31 mouse cellular contexts compared by ENCODE assay signal in the genomic region with DNA sequence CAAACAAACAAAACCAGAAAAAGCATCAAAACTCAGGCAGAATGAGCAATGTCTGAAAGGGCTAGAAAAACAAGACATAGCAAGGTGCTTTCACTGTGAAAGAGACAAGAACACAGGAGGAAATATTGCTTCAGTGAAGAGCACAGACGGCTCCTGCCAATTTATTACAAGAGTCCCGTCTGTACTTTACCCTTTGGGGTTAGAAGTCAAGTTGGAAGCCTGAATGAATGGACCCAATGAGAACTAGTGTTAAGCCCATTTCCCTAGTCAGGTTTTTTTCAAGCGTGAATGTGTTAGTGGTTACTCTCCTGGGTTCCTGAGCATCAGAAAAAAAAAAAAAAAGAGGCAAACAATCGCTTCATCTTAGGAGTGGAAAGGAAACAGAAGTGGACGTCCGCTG. TPM values are rescaled to one million over a fixed set of nuclear protein-coding genes. Genes with fewer than 3 reads are reported as not detected.
A peak's percentile ranks its signal among the peaks of the same experiment; 100 is the strongest.
DNase-seq lines count a peak whose midpoint lies in the region; ATAC-seq and TF ChIP-seq lines count a peak whose summit lies in the region.
"Had no signal": no experiment of that assay in that cellular context is flagged by ENCODE, and none has a peak within 500 bp of the region (broad histone marks: within the 10 kb centered on the region; RNA-seq: fewer than 3 reads in every experiment).

No protein-coding gene starts in this region.

- H3K4me2 ChIP-seq in kidney, embryonic 14.5 days (replicated peaks; ENCODE audit: low read depth, low read length) = no peak overlapping the region
- H3K4me2 ChIP-seq in kidney, embryonic 15.5 days = no peak overlapping the region
- H3K4me2 ChIP-seq: embryonic facial prominence, embryonic 12.5 days; embryonic facial prominence, embryonic 15.5 days; forebrain, embryonic 12.5 days; forebrain, embryonic 15.5 days; heart, embryonic 12.5 days; heart, embryonic 15.5 days; hindbrain, embryonic 13.5 days had no signal

- no peaks in the 10 kb centered on the region for H3K79me2 ChIP-seq in liver, adult 2 months (ENCODE audit: control insufficient read depth, insufficient read depth, low read length)

- no peak overlapping the region for H3K9ac ChIP-seq in kidney, embryonic 14.5 days (ENCODE audit: low read depth, low read length)
- no peak overlapping the region for H3K9ac ChIP-seq in kidney, embryonic 15.5 days
- no peak overlapping the region for H3K9ac ChIP-seq in liver, adult 2 months (ENCODE audit: low read depth, low read length)
- H3K9ac ChIP-seq: embryonic facial prominence, embryonic 12.5 days; embryonic facial prominence, embryonic 15.5 days; forebrain, embryonic 12.5 days; forebrain, embryonic 15.5 days; heart, embryonic 12.5 days; heart, embryonic 15.5 days; hindbrain, embryonic 13.5 days had no signal

- H3K4me3 ChIP-seq in kidney, embryonic 14.5 days (ENCODE audit: low read length) = no peak overlapping the region
- H3K4me3 ChIP-seq in kidney, embryonic 15.5 days (replicated peaks) = no peak overlapping the region
- peak overlapping the region; percentile 40; the same call in 1 of the 2 replicates for H3K4me3 ChIP-seq in liver, adult 2 months (ENCODE audit: insufficient read depth, low read depth, low read length)
- H3K4me3 ChIP-seq: embryonic facial prominence, embryonic 12.5 days; embryonic facial prominence, embryonic 15.5 days; erythroblast, embryonic 14.5 days; forebrain, embryonic 12.5 days; forebrain, embryonic 15.5 days; heart, embryonic 12.5 days; heart, embryonic 15.5 days; hindbrain, embryonic 10.5 days; hindbrain, embryonic 13.5 days had no signal

- no peak for TF ChIP-seq POLR2A in liver, adult 2 months (IDR thresholded peaks at IDR 0.05; ENCODE audit: extremely low read depth, insufficient read depth, low read length)

- no peaks in the 10 kb centered on the region for H3K4me1 ChIP-seq in kidney, embryonic 14.5 days (ENCODE audit: control insufficient read depth, insufficient read depth, low read length)
- H3K4me1 ChIP-seq in kidney, embryonic 15.5 days = no peaks in the 10 kb centered on the region
- peaks cover 7% of the 10 kb centered on the region for H3K4me1 ChIP-seq in liver, adult 2 months (ENCODE audit: control insufficient read depth, insufficient read depth, low read length)
- H3K4me1 ChIP-seq: embryonic facial prominence, embryonic 12.5 days; forebrain, embryonic 12.5 days; forebrain, embryonic 15.5 days; heart, embryonic 12.5 days; heart, embryonic 15.5 days; hindbrain, embryonic 10.5 days; hindbrain, embryonic 13.5 days had no signal

- H3K27ac ChIP-seq in kidney, embryonic 14.5 days (ENCODE audit: low read depth, low read length) = no peak overlapping the region
- no peak overlapping the region for H3K27ac ChIP-seq in kidney, embryonic 15.5 days
- no peak overlapping the region for H3K27ac ChIP-seq in liver, adult 2 months (replicated peaks; ENCODE audit: insufficient read depth, low read depth, low read length)
- H3K27ac ChIP-seq: embryonic facial prominence, embryonic 12.5 days; embryonic facial prominence, embryonic 15.5 days; forebrain, embryonic 12.5 days; forebrain, embryonic 15.5 days; heart, embryonic 15.5 days; hindbrain, embryonic 10.5 days; hindbrain, embryonic 13.5 days had no signal

- 60% methylated on average over 6 of the region's 6 CpGs for WGBS in kidney, embryonic 14.5 days
- WGBS in kidney, embryonic 15.5 days = 60% methylated on average over 6 of the region's 6 CpGs
- WGBS in liver, adult 2 months = 10% methylated on average over 6 of the region's 6 CpGs

- H3K27me3 ChIP-seq in kidney, embryonic 14.5 days (ENCODE audit: control insufficient read depth, insufficient read depth, low read length) = no peaks in the 10 kb centered on the region
- no peaks in the 10 kb centered on the region for H3K27me3 ChIP-seq in kidney, embryonic 15.5 days
- H3K27me3 ChIP-seq in liver, adult 2 months (ENCODE audit: control insufficient read depth, insufficient read depth, low read length) = no peaks in the 10 kb centered on the region
- H3K27me3 ChIP-seq: embryonic facial prominence, embryonic 12.5 days; embryonic facial prominence, embryonic 15.5 days; forebrain, embryonic 12.5 days; forebrain, embryonic 15.5 days; heart, embryonic 12.5 days; heart, embryonic 15.5 days; hindbrain, embryonic 13.5 days had no signal

- no peak for TF ChIP-seq CTCF in liver, adult 2 months (IDR thresholded peaks at IDR 0.05; ENCODE audit: low read depth, low read length)

- DNase-seq in kidney, adult 11 months = peak; percentile 36
- peak; percentile 87 for DNase-seq in kidney, adult 9 months
- peak; percentile 95 for DNase-seq in liver, adult 2 months (ENCODE audit: extremely low read depth, low read depth, low spot score)
- DNase-seq in liver = no peak
- DNase-seq in adrenal gland, adult 2 months = no peak
- DNase-seq in spleen, postnatal 14 days (ENCODE audit: low spot score in 2 of 2) = no peak
- DNase-seq: adrenal gland, postnatal 10 days; adrenal gland, postnatal 36 days; B cell, adult 2 months; cerebellum, adult 11 months; cerebellum, adult 2 months; cerebellum, adult 9-11 months; cerebellum, postnatal 25 days; gastrocnemius, postnatal 25 days; heart, adult 18-20 months; heart, postnatal 10 days; heart, postnatal 36 days had no signal

- no peaks in the 10 kb centered on the region for H3K36me3 ChIP-seq in kidney, embryonic 14.5 days (ENCODE audit: control insufficient read depth, insufficient read depth, low read length)
- H3K36me3 ChIP-seq in kidney, embryonic 15.5 days = no peaks in the 10 kb centered on the region
- no peaks in the 10 kb centered on the region for H3K36me3 ChIP-seq in liver, adult 2 months (ENCODE audit: control insufficient read depth, insufficient read depth, low read length)
- H3K36me3 ChIP-seq: embryonic facial prominence, embryonic 12.5 days; embryonic facial prominence, embryonic 15.5 days; forebrain, embryonic 12.5 days; forebrain, embryonic 15.5 days; heart, embryonic 12.5 days; heart, embryonic 15.5 days had no signal

- ATAC-seq in kidney, embryonic 14.5 days (ENCODE audit: low FRiP score, low TSS enrichment) = no peak
- no peak for ATAC-seq in kidney, embryonic 15.5 days (replicated peaks; ENCODE audit: low FRiP score)
- ATAC-seq: forebrain, embryonic 15.5 days; hindbrain, embryonic 16.5 days had no signal

- no peaks in the 10 kb centered on the region for H3K9me3 ChIP-seq in kidney, embryonic 14.5 days (ENCODE audit: control insufficient read depth, low read length)
- no peaks in the 10 kb centered on the region for H3K9me3 ChIP-seq in kidney, embryonic 15.5 days (replicated peaks)
- H3K9me3 ChIP-seq: embryonic facial prominence, embryonic 12.5 days; embryonic facial prominence, embryonic 15.5 days; forebrain, embryonic 12.5 days; forebrain, embryonic 15.5 days; heart, embryonic 12.5 days; heart, embryonic 15.5 days; hindbrain, embryonic 10.5 days; hindbrain, embryonic 13.5 days had no signal

RNA-seq across cellular contexts. Expression of a gene that starts 51.3 kb away (rescaled TPM):
- polyA plus RNA-seq in kidney, embryonic 14.5 days (2014; fragmentation: Nextera tagmentation; extraction: Ambion mirVana) = 0.67 and 0.79 TPM in 2 replicates
- polyA plus RNA-seq in kidney, embryonic 15.5 days (2015; fragmentation: Nextera tagmentation; extraction: Ambion mirVana) = 0.81 and 1.1 TPM in 2 replicates
- total RNA-seq in liver, adult 2 months (2014; rRNA removed) = 0.83 and 0.87 TPM in 2 replicates
- polyA plus RNA-seq in liver, adult 2 months (2012; rRNA removed) = 0.09 and 0.41 TPM in 2 replicates
- total RNA-seq in adrenal gland, adult 2 months (2021) = under 1 TPM in 1 of 2 experiments, not detected in 1; 0.14 TPM
- 0.03 TPM in 1 of 2 replicates, not detected in the other for polyA plus RNA-seq in adrenal gland, adult 2 months (2012; rRNA removed)
- total RNA-seq: common myeloid progenitor, adult 5-6 weeks; MEL had no signal
- polyA plus RNA-seq: erythroblast, embryonic 14.5 days had no signal

Comparison
In these comparisons a context has a peak if more than half of its experiments do, and no peak if none do; other contexts are left out.
1. DNase-seq: peak in kidney, adult 11 months (single experiment), kidney, adult 9 months (single experiment) and liver, adult 2 months (single experiment); none in liver (single experiment), adrenal gland, adult 2 months (single experiment) and spleen, postnatal 14 days (0 of 2).